Mouse (Mus musculus) megakaryocyte, embryonic 14.5 days (primary cell): ENCODE data around the gene Edn1. TPM values are rescaled to one million over a fixed set of nuclear protein-coding genes. Genes with fewer than 3 reads are reported as not detected.
A peak's percentile ranks its signal among the peaks of the same experiment; 100 is the strongest.

Experiments
- H3K27me3 ChIP-seq: replicated peaks from 2 replicates; pipeline ENCODE3; 2012; ENCODE audit warnings: inconsistent platforms
- H3K36me3 ChIP-seq: replicated peaks from 2 replicates; pipeline ENCODE3; 2012; ENCODE audit warnings: low read length, inconsistent platforms, mixed read lengths
- H3K4me1 ChIP-seq: 2 replicates; pipeline ENCODE4 v1.6.1; 2012; ENCODE audit warnings: inconsistent platforms
- H3K4me3 ChIP-seq: replicated peaks from 2 replicates; pipeline ENCODE3; 2012; ENCODE audit warnings: moderate library complexity, mild to moderate bottlenecking, inconsistent platforms
- H3K9me3 ChIP-seq: 2 replicates; pipeline ENCODE4 v1.6.1; 2012; ENCODE audit warnings: inconsistent platforms
- FLI1 ChIP-seq: IDR thresholded peaks from 2 replicates; pipeline ENCODE4 v1.6.1; 2012; ENCODE audit warnings: low read length, inconsistent platforms, mixed read lengths
- GATA1 ChIP-seq: IDR thresholded peaks from 3 replicates; pipeline ENCODE4 v1.6.1; 2012; ENCODE audit warnings: mixed read lengths, low read length, inconsistent platforms, borderline replicate concordance
- polyA plus RNA-seq: library from polyadenylated mRNA; stranded (reverse); fragments of >175 nt; gene quantifications from 2 replicates; pipeline ENCODE4 v1.2.3, GENCODE M21; 2012; ENCODE audit warnings: low replicate concordance; ENCODE audit not compliant: insufficient read depth

Edn1 gene
- not detected in 2 replicates for polyA plus RNA-seq

- Histone ChIP-seq H3K27me3 (peaks cover 81% of the 10 kb centered on the region), H3K4me3 (peak within 1 kb of the TSS; percentile 87), H3K4me1 (peaks cover 22% of the 10 kb centered on the region), H3K9me3 (no peaks in the 10 kb centered on the region), H3K36me3 (no peaks in the 10 kb centered on the region)
- TF ChIP-seq GATA1: no peak
These were observed at the start of gene Edn1 for GRCm38 (mm10) chr13:42301161-42301721. TSS of gene Edn1 (plus strand) at chr13:42301476.

- Histone ChIP-seq H3K4me1 (peaks cover 15% of the 10 kb centered on the region), H3K9me3 (peaks cover 6% of the 10 kb centered on the region), H3K27me3 (no peaks in the 10 kb centered on the region), H3K4me3 (no peak overlapping the region), H3K36me3 (no peaks in the 10 kb centered on the region)
- TF ChIP-seq FLI1 (no peak), GATA1 (no peak)
These were observed 47.5 kb upstream of the Edn1 start for GRCm38 (mm10) chr13:42253821-42254220.

GRCm38 (mm10) chr13:42255105-42255504 lies 46.2 kb upstream of the Edn1 start:
- H3K4me1 ChIP-seq: peaks cover 18% of the 10 kb centered on the region

GRCm38 (mm10) chr13:42258422-42258821 lies 42.9 kb upstream of the Edn1 start:
- H3K4me1 ChIP-seq: peaks cover 18% of the 10 kb centered on the region
- no peak for TF ChIP-seq GATA1
- no peak for TF ChIP-seq FLI1
- H3K4me3 ChIP-seq: peak overlapping the region; percentile 36
- no peaks in the 10 kb centered on the region for H3K27me3 ChIP-seq
- H3K9me3 ChIP-seq: peaks cover 15% of the 10 kb centered on the region
- H3K36me3 ChIP-seq: no peaks in the 10 kb centered on the region

More at GRCm38 (mm10) chr13:42255105-42255504, 46.2 kb upstream of the Edn1 start:
- Histone ChIP-seq H3K9me3 (peaks cover 6% of the 10 kb centered on the region), H3K4me3 (no peak overlapping the region), H3K36me3 (no peaks in the 10 kb centered on the region), H3K27me3 (no peaks in the 10 kb centered on the region)
- TF ChIP-seq FLI1 (no peak), GATA1 (no peak)

- Histone ChIP-seq H3K4me3 (no peak overlapping the region), H3K36me3 (no peaks in the 10 kb centered on the region), H3K27me3 (no peaks in the 10 kb centered on the region), H3K4me1 (peaks cover 12% of the 10 kb centered on the region), H3K9me3 (peaks cover 10% of the 10 kb centered on the region; the same call in 1 of the 2 replicates)
- TF ChIP-seq FLI1 (no peak), GATA1 (no peak)
These were observed 40.6 kb upstream of the Edn1 start for GRCm38 (mm10) chr13:42260667-42261066.

- TF ChIP-seq FLI1: no peak
- TF ChIP-seq GATA1: no peak
These were observed 31.2 kb upstream of the Edn1 start for GRCm38 (mm10) chr13:42270051-42270450.

GRCm38 (mm10) chr13:42276774-42277454 lies 24.4 kb upstream of the Edn1 start:
- no peaks in the 10 kb centered on the region for H3K36me3 ChIP-seq
- no peaks in the 10 kb centered on the region for H3K27me3 ChIP-seq
- TF ChIP-seq FLI1 (no peak), GATA1 (no peak)
- H3K4me1 ChIP-seq: no peaks in the 10 kb centered on the region
- H3K9me3 ChIP-seq: no peaks in the 10 kb centered on the region
- no peak overlapping the region for H3K4me3 ChIP-seq

More at GRCm38 (mm10) chr13:42270051-42270450, 31.2 kb upstream of the Edn1 start:
- no peaks in the 10 kb centered on the region for H3K9me3 ChIP-seq
- H3K4me3 ChIP-seq: no peak overlapping the region
- H3K36me3 ChIP-seq: no peaks in the 10 kb centered on the region
- no peaks in the 10 kb centered on the region for H3K27me3 ChIP-seq
- no peaks in the 10 kb centered on the region for H3K4me1 ChIP-seq

GRCm38 (mm10) chr13:42277751-42278150 lies 23.5 kb upstream of the Edn1 start:
- TF ChIP-seq FLI1 (no peak), GATA1 (no peak)
- no peaks in the 10 kb centered on the region for H3K36me3 ChIP-seq
- no peak overlapping the region for H3K4me3 ChIP-seq
- H3K27me3 ChIP-seq: no peaks in the 10 kb centered on the region
- 0 out of 2 replicates have a peak, but pooled peaks cover 1% of the 10 kb centered on the region for H3K9me3 ChIP-seq
- H3K4me1 ChIP-seq: no peaks in the 10 kb centered on the region

- Histone ChIP-seq H3K4me1 (no peaks in the 10 kb centered on the region), H3K9me3 (0 out of 2 replicates have a peak, but pooled peaks cover 2% of the 10 kb centered on the region), H3K27me3 (peaks cover 5% of the 10 kb centered on the region), H3K36me3 (no peaks in the 10 kb centered on the region), H3K4me3 (no peak overlapping the region)
- no peak for TF ChIP-seq GATA1
- TF ChIP-seq FLI1: no peak
These were observed 15.4 kb upstream of the Edn1 start for GRCm38 (mm10) chr13:42285896-42286295.

- Histone ChIP-seq H3K27me3 (peaks cover 5% of the 10 kb centered on the region), H3K4me3 (no peak overlapping the region), H3K9me3 (0 out of 2 replicates have a peak, but pooled peaks cover 2% of the 10 kb centered on the region), H3K36me3 (no peaks in the 10 kb centered on the region), H3K4me1 (no peaks in the 10 kb centered on the region)
- TF ChIP-seq GATA1: no peak
- no peak for TF ChIP-seq FLI1
These were observed 14.5 kb upstream of the Edn1 start for GRCm38 (mm10) chr13:42286768-42287167.

GRCm38 (mm10) chr13:42292593-42292992 lies 8.7 kb upstream of the Edn1 start:
- no peak for TF ChIP-seq GATA1
- no peak for TF ChIP-seq FLI1
- Histone ChIP-seq H3K4me3 (no peak overlapping the region), H3K4me1 (no peaks in the 10 kb centered on the region), H3K27me3 (peaks cover 9% of the 10 kb centered on the region), H3K9me3 (no peaks in the 10 kb centered on the region), H3K36me3 (no peaks in the 10 kb centered on the region)
